Mouse (Mus musculus) frontal cortex, postnatal 25 days (tissue): Measurements from ENCODE around the gene Lmntd2.

Experiments
- DNase-seq, 2 experiments: peaks; one replicate each; pipeline ENCODE4 v3.0.0; 2022; ENCODE audit warnings: low spot score in 2 of 2

Lmntd2 gene

DNA sequence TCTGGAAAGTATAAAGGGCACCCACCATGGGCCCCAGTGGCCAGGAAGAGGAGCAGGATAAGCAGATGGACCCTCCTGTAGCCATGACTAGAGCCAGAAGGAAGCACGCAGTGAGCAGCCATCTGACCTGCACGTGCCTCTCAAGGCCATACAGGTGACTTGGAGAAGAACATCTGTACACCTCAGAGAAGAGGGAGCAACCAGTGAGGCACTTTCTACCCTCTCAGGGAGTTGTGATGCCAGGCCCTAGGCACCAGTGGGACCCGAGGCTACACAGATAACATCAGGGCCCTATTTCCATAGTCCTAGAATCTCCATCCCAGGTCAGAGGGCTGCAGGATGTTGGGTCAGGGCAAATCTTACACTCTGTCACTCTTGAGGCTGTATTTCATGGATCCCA, 23.7 kb downstream of the Lmntd2 start:
- DNase-seq: no peak

DNA sequence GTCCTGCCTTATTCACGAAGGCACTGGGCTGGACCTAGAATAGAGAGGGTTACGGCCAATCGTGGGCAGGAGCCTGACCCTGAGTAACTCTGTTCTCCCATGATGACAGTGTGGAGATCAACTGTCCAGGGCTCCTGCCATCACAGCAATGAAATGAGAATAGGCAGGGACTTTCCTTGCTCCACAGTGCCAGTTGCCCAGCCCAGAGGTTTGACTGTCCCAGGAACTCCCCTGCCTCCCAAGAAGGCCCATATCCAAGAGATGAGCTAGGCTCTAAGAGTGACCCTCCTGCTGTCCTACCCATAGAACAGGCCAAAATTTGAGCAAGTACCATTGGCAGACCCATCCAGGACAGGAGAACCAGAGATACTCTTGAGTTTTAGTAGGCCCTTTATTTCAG, 25.1 kb downstream of the Lmntd2 start:
- DNase-seq: no peak

DNA sequence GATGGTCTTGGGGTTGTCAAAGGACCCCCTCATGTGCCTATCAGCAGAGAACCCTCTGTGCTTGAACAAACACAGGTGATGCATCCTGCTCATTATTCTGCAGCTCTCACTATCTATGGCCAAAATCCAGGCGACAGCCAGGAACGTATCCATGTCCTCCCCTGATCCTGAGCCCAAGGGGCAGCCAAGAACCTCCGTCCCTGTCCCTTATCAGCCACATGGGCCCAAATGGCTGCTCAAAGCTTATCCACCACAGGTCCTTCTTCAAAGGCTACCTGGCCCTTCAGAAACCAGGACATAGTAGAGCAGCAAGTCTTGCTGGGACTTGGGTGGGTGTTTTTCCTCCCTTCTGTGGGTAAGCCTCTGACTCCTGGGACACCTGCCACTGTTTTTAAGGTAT, 25.7 kb downstream of the Lmntd2 start:
- DNase-seq: no peak

DNA sequence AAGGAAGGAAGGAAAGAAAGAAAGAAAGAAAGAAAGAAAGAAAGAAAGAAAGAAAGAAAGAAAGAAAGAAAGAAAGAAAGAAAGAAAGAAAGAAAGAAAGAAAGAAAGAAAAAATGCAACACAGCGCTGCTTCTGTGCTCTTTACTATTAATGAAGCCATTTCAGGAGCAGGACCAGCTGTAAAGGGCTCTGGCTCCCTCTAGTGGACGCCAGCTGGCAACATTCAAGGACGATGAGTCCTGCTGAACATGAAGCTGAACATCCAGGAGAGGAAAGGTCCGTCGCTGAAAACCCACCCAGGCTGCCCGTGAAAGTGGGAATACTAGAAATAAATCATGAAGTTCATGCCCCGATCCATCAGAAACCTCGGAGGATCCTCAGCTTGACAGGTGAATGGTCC, 37.7 kb downstream of the Lmntd2 start:
- DNase-seq: peak; percentile 84 to 86

DNA sequence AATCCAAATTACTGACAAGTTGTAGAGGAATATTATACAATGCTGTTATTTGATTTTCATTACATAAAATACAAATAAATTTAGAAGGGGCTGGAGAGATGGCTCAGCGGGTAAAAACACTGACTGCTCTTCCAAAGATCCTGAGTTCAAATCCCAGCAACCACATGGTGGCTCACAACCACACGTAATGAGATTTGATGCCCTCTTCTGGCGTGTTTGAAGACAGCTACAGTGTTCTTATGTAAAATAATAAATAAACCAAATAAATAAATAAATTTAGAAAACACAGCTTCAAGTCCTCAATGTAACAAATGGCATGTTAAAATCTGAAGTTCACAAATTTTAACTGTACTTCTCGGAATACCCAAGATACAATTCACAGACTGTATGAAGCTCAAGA, 38.8 kb downstream of the Lmntd2 start:
- DNase-seq: no peak

DNA sequence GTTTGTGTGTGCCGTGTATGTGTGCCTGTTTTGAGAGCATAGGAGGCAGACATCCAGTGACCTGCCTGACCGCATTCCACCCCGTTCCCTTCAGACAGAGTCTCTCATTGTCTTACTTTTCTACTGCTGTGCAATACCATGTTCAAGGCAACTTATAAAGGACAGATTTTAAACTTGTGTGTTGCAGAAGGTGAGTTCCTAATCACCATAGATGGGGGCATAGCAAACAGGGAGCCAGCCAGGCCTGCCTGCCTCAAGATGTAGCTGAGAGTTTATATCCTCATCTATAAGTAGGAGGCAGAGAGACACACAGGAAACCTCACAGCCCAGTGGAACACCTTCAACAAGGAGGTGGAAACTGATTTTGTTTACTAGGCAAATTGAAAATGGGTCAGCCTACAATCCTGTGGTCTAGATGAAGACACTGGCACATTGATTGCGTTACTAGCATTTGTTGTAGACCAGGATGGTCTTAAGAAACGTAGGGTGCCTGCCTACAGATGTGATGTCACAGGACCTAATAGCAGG, 40.5 kb downstream of the Lmntd2 start:
- no peak for DNase-seq

DNA sequence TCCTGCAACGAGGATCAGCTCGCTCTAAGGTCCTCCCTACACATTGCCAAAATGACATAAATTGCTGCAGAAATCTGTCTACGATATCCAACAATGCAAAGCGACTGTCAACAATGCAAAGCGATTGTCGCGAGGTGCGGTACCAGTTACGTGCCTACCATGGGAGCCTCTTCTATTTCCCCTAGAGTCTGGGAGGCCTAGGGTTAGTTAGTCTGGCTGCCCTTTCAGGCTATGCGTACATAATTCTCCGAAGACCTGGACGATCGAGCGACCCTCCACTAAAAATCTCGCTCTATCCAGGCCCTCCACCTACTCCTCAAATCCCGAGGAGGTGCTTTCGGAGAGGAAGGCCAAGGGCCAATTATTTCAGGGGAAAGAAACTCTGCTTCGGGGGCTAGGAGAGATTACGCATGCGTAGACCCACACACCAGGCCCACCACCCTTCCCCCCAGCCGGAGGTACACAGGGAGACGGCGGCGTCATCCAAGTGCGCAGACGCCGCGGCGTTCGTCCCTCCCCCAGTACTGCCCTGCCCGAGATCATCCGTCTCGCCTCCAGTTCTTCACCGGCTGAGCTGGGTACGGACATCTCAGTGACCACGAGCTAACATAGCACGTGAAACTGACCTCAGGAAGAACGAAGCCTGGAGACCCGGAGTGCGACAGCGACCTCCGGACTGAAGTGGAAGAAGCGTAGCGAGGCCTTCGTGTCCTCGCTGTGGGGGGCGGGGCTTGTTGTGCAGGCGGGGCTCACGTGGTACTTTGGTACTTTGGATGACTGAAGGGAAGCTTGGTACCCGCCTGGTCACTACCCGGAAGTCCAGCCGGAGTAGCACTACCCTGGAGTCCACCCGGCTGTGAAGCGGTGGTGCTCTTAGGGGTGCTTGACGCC, 41.5 kb downstream of the Lmntd2 start, which contains the start of gene Rnh1:
TSS of gene Rnh1 (minus strand) at position 742 of the 891 bp plus-strand sequence.
- peak; percentile 85 to 88 for DNase-seq

DNA sequence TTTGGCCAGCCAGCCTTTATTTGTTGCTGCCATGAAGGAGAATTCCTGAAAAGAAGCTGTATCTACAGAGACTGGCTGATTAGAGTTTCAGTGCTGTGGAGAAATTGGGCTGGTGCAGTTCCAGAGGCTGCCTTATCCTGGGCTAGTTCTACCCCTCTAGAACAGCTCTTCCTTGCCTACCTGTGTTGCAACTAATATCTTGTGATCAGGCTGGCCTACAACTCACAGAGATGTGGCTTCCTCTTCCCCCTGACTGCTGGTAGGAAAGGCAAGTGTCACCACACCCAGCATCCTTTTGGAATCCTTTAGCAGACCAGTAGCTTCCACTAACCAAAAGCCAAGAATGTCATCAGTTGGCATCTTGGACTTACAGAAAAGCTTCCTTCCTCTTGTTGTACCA, 44.0 kb downstream of the Lmntd2 start:
- DNase-seq: no peak

DNA sequence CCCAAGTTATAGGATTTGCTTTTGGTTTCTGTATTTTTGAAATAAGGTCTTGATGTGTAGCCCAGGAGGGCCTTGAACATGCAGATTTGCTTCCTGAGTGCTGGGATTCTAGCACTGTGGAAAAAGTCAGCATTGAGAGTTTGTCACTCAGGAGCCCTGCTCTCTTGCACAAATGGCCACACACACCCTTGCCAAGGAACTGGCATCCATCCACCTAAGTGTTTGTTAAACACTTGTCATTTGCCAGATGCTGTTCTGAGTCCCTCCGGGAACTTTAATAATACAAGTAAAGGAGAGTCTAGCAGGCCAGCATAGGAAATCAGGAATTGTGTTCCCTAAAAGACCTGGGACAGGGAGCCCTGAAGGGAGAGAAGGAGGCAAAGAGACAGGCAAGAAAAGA, 44.6 kb downstream of the Lmntd2 start:
- DNase-seq: no peak

DNA sequence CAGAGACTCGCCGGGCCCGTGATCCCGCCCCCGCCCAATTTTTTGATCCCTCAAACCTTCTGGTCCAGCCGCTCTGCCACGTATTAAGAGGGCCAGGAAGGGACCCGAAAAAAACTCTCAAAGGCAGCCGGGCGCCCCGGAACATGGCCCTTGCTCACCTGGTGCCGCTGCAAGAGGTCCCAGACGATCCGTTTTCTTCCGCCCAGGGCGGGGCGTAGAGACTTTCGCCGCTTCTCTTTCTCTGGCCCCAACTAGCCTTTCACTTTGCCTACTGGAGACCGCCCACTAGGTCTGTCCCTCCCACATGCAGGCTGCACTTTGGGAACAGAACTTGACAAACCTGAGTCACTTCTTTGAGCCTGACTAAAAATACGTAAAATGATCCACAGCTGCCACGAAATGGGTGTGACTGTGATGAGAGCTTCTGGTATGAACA, 45.3 kb downstream of the Lmntd2 start:
- DNase-seq: no peak

DNA sequence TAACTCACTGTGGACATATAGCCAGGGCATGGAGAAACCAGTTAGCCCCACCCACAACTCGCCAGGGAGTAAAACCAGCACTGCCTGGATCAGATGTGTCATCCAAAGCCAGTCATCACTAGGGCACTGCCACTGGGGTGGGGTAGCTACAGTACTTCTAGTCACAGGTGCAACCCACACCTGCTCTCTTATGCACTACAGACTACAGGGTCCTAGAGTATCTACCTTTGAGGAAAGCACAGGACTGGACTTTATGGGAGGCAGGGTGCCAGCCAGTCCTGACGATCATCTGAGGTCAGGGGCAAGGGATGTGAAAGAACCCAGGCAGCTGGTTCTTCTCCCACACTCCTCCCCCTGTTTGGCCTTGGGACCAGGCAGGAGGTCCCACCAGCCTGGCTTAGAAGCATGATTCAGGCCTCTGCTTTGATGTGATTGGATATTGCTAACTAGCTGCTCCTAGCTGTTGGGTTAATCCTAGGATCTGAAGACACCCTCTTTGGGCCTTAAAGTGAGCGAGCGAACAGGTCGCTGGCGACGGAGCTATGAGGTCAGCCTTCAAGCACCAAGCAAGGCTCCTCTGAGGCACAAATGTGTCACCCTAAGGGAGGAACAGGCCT, 45.9 kb downstream of the Lmntd2 start:
- no peak for DNase-seq

DNA sequence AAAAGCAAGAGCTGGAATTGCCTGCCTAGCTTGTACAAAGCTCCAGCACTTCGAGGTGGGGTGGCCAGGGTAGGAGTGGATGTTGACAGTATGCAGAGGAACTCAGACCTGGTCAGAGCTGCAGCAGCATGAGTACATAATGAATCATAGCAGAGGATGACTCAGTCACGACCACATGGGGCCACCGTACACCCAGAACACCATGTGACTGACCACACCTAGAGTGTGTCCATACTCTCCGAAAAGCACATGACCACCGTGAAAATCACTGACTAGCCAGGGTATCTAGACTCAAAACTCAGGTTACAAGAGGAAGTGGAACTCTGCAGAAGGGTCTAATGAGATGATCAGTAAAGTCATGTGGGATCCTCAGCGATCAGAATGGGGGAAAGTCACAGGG, 49.0 kb downstream of the Lmntd2 start:
- DNase-seq: no peak

DNA sequence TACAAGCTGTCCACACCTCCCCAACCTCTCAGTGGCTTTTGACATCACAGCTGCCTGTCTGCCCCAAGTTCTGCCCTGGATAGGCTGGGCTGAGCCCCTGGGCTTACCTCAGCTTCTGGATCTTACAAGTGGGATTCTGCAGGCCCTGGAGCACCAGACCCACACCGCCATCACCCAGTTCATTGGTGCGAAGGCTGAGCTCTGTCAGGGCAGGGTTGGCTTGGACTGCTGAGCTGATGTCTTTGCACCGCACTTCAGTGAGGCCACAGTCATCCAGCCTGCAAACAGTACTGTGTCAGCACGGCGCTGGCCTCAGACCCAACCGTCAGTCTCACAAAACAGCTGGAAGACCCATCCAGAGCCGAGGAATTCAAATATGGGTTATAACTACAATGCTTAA, 49.5 kb downstream of the Lmntd2 start:
- no peak for DNase-seq
